Mouse (Mus musculus) forebrain, embryonic 11.5 days (tissue): Measurements from ENCODE around the gene Wdr6. TPM values are rescaled to one million over a fixed set of nuclear protein-coding genes. Genes with fewer than 3 reads are reported as not detected.

ENCODE experiments used
- ATAC-seq: fragments of 200-750 bp; cut with Nextera tagmentation; replicated peaks from 2 replicates; pipeline ENCODE4 v1.8.0; 2017; ENCODE audit warnings: moderate TSS enrichment; ENCODE audit not compliant: low FRiP score
- DNase-seq: peaks from one replicate; pipeline ENCODE4 v3.0.0-alpha.2; 2017; ENCODE audit warnings: low spot score
- H3K27ac ChIP-seq: fragments of 300-500 bp; sonication (generic); 2 replicates; pipeline ENCODE4 v1.5.1; 2014; ENCODE audit warnings: low read depth, low read length
- H3K27me3 ChIP-seq: fragments of 300-500 bp; sonication (generic); 2 replicates; pipeline ENCODE4 v1.6.1; 2014; ENCODE audit warnings: mild to moderate bottlenecking, low read length, mixed read lengths; ENCODE audit not compliant: control insufficient read depth, insufficient read depth
- H3K36me3 ChIP-seq: fragments of 300-500 bp; sonication (generic); 2 replicates; pipeline ENCODE4 v1.6.1; 2014; ENCODE audit warnings: mild to moderate bottlenecking, low read length, moderate library complexity, mixed read lengths; ENCODE audit not compliant: control insufficient read depth, insufficient read depth
- H3K4me1 ChIP-seq: fragments of 300-500 bp; sonication (generic); replicated peaks from 2 replicates; pipeline ENCODE4 v1.6.1; 2014; ENCODE audit warnings: low read length, mixed read lengths; ENCODE audit not compliant: control insufficient read depth, insufficient read depth
- H3K4me2 ChIP-seq: fragments of 300-500 bp; sonication (generic); 2 replicates; pipeline ENCODE4 v1.6.1; 2014; ENCODE audit warnings: low read depth, mild to moderate bottlenecking, low read length, moderate library complexity, mixed read lengths; ENCODE audit not compliant: severe bottlenecking
- H3K4me3 ChIP-seq: fragments of 300-500 bp; sonication (generic); 2 replicates; pipeline ENCODE4 v1.5.1; 2014; ENCODE audit warnings: low read depth, low read length
- H3K9ac ChIP-seq: fragments of 300-500 bp; sonication (generic); 2 replicates; pipeline ENCODE4 v1.6.1; 2014; ENCODE audit warnings: low read length
- H3K9me3 ChIP-seq: fragments of 300-500 bp; sonication (generic); 2 replicates; pipeline ENCODE4 v1.6.1; 2016; ENCODE audit warnings: low read length, mixed read lengths; ENCODE audit not compliant: control insufficient read depth
- WGBS: fragments of 180-500 bp; shearing (Covaris S2); extraction: QIAGEN DNeasy Blood & Tissue Kit; methylation state at CpG from one replicate; pipeline ENCODE4 v1.1.7; 2014; 5-methylcytosine and 5-hydroxymethylcytosine counted together
- polyA plus RNA-seq: library from polyadenylated mRNA; unstranded; fragments of >200 nt; fragmentation: Nextera tagmentation; extraction: Ambion mirVana; gene quantifications from 2 replicates; pipeline ENCODE4 v1.2.1, GENCODE M21; 2014

The Wdr6 gene
- polyA plus RNA-seq, 1 experiment from 2014 or later, result 196 TPM

- no peak overlapping the region for H3K4me3 ChIP-seq
- WGBS, result 80% methylated on average over 4 of the region's 4 CpGs
- H3K36me3 ChIP-seq, result no peaks in the 10 kb centered on the region; the same call in 1 of the 2 replicates
- H3K9me3 ChIP-seq, result no peaks in the 10 kb centered on the region
- H3K9ac ChIP-seq, result no peak overlapping the region
- no peaks in the 10 kb centered on the region for H3K4me1 ChIP-seq
- ATAC-seq, result no peak
- no peak overlapping the region for H3K4me2 ChIP-seq
- no peaks in the 10 kb centered on the region for H3K27me3 ChIP-seq
- DNase-seq, result no peak
- no peak overlapping the region for H3K27ac ChIP-seq
Measured at GRCm38 (mm10) chr9:108599021-108599566, 20.6 kb upstream of the Wdr6 start.

GRCm38 (mm10) chr9:108596998-108597764 lies 18.6 kb upstream of the Wdr6 start, which contains the start of gene P4htm:
Gene P4htm (minus strand): TSS chr9:108597667.
- ATAC-seq, result peak; percentile 88
- peak within 1 kb of the TSS; percentile 94 for H3K4me2 ChIP-seq
- WGBS, result 2% methylated on average over 56 of the region's 69 CpGs

GRCm38 (mm10) chr9:108594354-108594753 lies 15.8 kb upstream of the Wdr6 start:
- Histone ChIP-seq H3K4me1 (peaks cover under 1% of the 10 kb centered on the region; the same call in 1 of the 2 replicates), H3K9ac (no peak overlapping the region), H3K9me3 (no peaks in the 10 kb centered on the region), H3K4me2 (no peak overlapping the region), H3K27ac (no peak overlapping the region), H3K27me3 (no peaks in the 10 kb centered on the region), H3K36me3 (no peaks in the 10 kb centered on the region), H3K4me3 (no peak overlapping the region)
- DNase-seq (no peak), ATAC-seq (no peak)
- 88% methylated on average over 3 of the region's 3 CpGs for WGBS

More at GRCm38 (mm10) chr9:108596998-108597764, 18.6 kb upstream of the Wdr6 start, which contains the start of gene P4htm:
- H3K27me3 ChIP-seq, result no peaks in the 10 kb centered on the region
- H3K36me3 ChIP-seq, result no peaks in the 10 kb centered on the region
- H3K9ac ChIP-seq, result peak within 1 kb of the TSS; percentile 78
- H3K27ac ChIP-seq, result 0 out of 2 replicates have a peak within 1 kb of the TSS, but pooled peaks have one; percentile 31
- no peaks in the 10 kb centered on the region for H3K4me1 ChIP-seq
- no peaks in the 10 kb centered on the region for H3K9me3 ChIP-seq
- peak; percentile 83 for DNase-seq
- H3K4me3 ChIP-seq, result peak within 1 kb of the TSS; percentile 71

- ATAC-seq (no peak), DNase-seq (no peak)
- H3K4me2 ChIP-seq, result no peak overlapping the region
- peaks cover 26% of the 10 kb centered on the region for H3K4me1 ChIP-seq
- H3K9ac ChIP-seq, result no peak overlapping the region
- H3K27me3 ChIP-seq, result no peaks in the 10 kb centered on the region
- H3K9me3 ChIP-seq, result no peaks in the 10 kb centered on the region
- no peaks in the 10 kb centered on the region for H3K36me3 ChIP-seq
- 91% methylated on average over 4 of the region's 4 CpGs for WGBS
- H3K27ac ChIP-seq, result no peak overlapping the region
- no peak overlapping the region for H3K4me3 ChIP-seq
Measured at GRCm38 (mm10) chr9:108591462-108591861, 12.9 kb upstream of the Wdr6 start.

GRCm38 (mm10) chr9:108589229-108589628 lies 10.7 kb upstream of the Wdr6 start:
- H3K4me1 ChIP-seq, result peaks cover 32% of the 10 kb centered on the region
- no peak for ATAC-seq
- H3K27ac ChIP-seq, result peak overlapping the region; percentile 98
- no peak for DNase-seq
- no peaks in the 10 kb centered on the region for H3K27me3 ChIP-seq
- no peak overlapping the region for H3K4me3 ChIP-seq
- H3K36me3 ChIP-seq, result no peaks in the 10 kb centered on the region
- H3K4me2 ChIP-seq, result no peak overlapping the region
- H3K9ac ChIP-seq, result no peak overlapping the region
- no peaks in the 10 kb centered on the region for H3K9me3 ChIP-seq
- WGBS, result 75% methylated on average over 5 of the region's 5 CpGs

GRCm38 (mm10) chr9:108587571-108588180 lies 9.1 kb upstream of the Wdr6 start:
- no peaks in the 10 kb centered on the region for H3K36me3 ChIP-seq
- peak overlapping the region; percentile 54 for H3K9ac ChIP-seq
- no peaks in the 10 kb centered on the region for H3K27me3 ChIP-seq
- WGBS, result 1% methylated on average over 14 of the region's 14 CpGs
- H3K9me3 ChIP-seq, result no peaks in the 10 kb centered on the region
- ATAC-seq, result peak; percentile 98
- peak overlapping the region; percentile 53 for H3K4me2 ChIP-seq
- peak overlapping the region; percentile 98 for H3K27ac ChIP-seq
- peak overlapping the region; percentile 18; the same call in 1 of the 2 replicates for H3K4me3 ChIP-seq
- peak; percentile 93 for DNase-seq
- H3K4me1 ChIP-seq, result peaks cover 32% of the 10 kb centered on the region

GRCm38 (mm10) chr9:108579344-108579690 lies 778 bp upstream of the Wdr6 start:
- peaks cover 3% of the 10 kb centered on the region; the same call in 1 of the 2 replicates for H3K36me3 ChIP-seq
- peaks cover 21% of the 10 kb centered on the region for H3K4me1 ChIP-seq

GRCm38 (mm10) chr9:108577934-108578544 lies 500 bp downstream of the Wdr6 start:
- 0% methylated on average over 24 of the region's 24 CpGs for WGBS
- ATAC-seq (no peak; the same call in none of the 2 replicates), DNase-seq (no peak)
- peak overlapping the region; percentile 97 for H3K27ac ChIP-seq
- peak overlapping the region; percentile 87 for H3K9ac ChIP-seq
- no peaks in the 10 kb centered on the region for H3K27me3 ChIP-seq
- peak overlapping the region; percentile 85 for H3K4me3 ChIP-seq
- H3K9me3 ChIP-seq, result no peaks in the 10 kb centered on the region
- peak overlapping the region; percentile 62 for H3K4me2 ChIP-seq
- H3K4me1 ChIP-seq, result peaks cover 29% of the 10 kb centered on the region
- H3K36me3 ChIP-seq, result peaks cover 8% of the 10 kb centered on the region; the same call in 1 of the 2 replicates

More at GRCm38 (mm10) chr9:108579344-108579690, 778 bp upstream of the Wdr6 start:
- no peak for DNase-seq
- Histone ChIP-seq H3K4me3 (peak overlapping the region; percentile 85), H3K27ac (peak overlapping the region; percentile 88; the same call in 1 of the 2 replicates), H3K9ac (peak overlapping the region; percentile 87), H3K9me3 (no peaks in the 10 kb centered on the region), H3K27me3 (no peaks in the 10 kb centered on the region), H3K4me2 (peak overlapping the region; percentile 62)
- no peak for ATAC-seq
- WGBS, result 73% methylated on average over 5 of the region's 5 CpGs
